ENCODE assay signal across 23 mouse cellular contexts in the genomic region with DNA sequence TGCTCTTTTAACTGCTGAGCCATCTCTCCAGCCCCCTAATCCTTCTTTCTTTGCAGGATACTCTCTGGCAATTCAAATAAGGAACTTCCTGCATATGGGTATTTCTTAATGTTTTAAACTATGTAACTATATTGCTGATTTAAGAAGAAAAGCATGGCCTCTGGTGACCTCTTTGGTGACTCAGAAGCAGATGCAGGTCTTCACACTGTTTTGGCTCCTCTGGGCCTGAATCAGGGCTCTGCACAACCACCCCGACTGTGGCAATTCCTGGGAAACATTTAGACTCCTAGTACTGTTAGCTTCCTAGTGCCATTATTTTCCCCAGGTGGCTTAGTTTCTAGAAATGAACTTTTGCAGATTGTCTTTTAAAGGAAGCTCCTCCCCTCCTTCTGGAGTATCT. TPM values are rescaled to one million over a fixed set of nuclear protein-coding genes. Genes with fewer than 3 reads are reported as not detected.
"Had no signal": no experiment of that assay in that cellular context is flagged by ENCODE, and none has a peak within 500 bp of the region (broad histone marks: within the 10 kb centered on the region; RNA-seq: fewer than 3 reads in every experiment).

No protein-coding gene starts in this region.

- H3K36me3 ChIP-seq: lung, embryonic 15.5 days had no signal

- DNase-seq: liver, postnatal 0 days; lung, adult 2 months; lung, postnatal 14 days; lung, postnatal 36 days; midbrain, embryonic 14.5 days; retina, postnatal 1 day; right cerebral cortex, adult 18-20 months; right cerebral cortex, postnatal 25 days; right cerebral cortex, postnatal 4 days; spleen, adult 18-20 months; thymus, adult 18-20 months; thymus, postnatal 14 days; thymus, postnatal 36 days had no signal

- H3K4me2 ChIP-seq: lung, embryonic 15.5 days; midbrain, embryonic 12.5 days; neural tube, embryonic 13.5 days; neural tube, embryonic 15.5 days had no signal

- H3K9me3 ChIP-seq: lung, embryonic 15.5 days; midbrain, embryonic 12.5 days; neural tube, embryonic 13.5 days; neural tube, embryonic 15.5 days had no signal

- H3K27ac ChIP-seq: lung, embryonic 15.5 days; midbrain, embryonic 10.5 days; midbrain, embryonic 12.5 days; neural tube, embryonic 13.5 days; neural tube, embryonic 15.5 days had no signal

- H3K4me1 ChIP-seq: lung, embryonic 15.5 days; midbrain, embryonic 12.5 days had no signal

- ATAC-seq: liver, postnatal 0 days; lung, postnatal 0 days; midbrain, embryonic 16.5 days had no signal

- H3K4me3 ChIP-seq: lung, embryonic 15.5 days; megakaryocyte, embryonic 14.5 days; midbrain, embryonic 10.5 days; midbrain, embryonic 12.5 days; myocyte; neural tube, embryonic 13.5 days; neural tube, embryonic 15.5 days had no signal

- H3K9ac ChIP-seq: liver, postnatal 0 days; lung, embryonic 15.5 days; midbrain, embryonic 12.5 days; neural tube, embryonic 13.5 days; neural tube, embryonic 15.5 days had no signal

- H3K27me3 ChIP-seq: lung, embryonic 15.5 days; midbrain, embryonic 12.5 days; neural tube, embryonic 13.5 days; neural tube, embryonic 15.5 days had no signal

RNA-seq across cellular contexts. Expression of a gene that starts 2.7 kb away (rescaled TPM):
- polyA plus RNA-seq: lung, postnatal 0 days; thymus, postnatal 0 days had no signal
